Mouse (Mus musculus) G1E (cell line): Measurements from ENCODE around the gene Gm29609. TPM values are rescaled to one million over a fixed set of nuclear protein-coding genes. Genes with fewer than 3 reads are reported as not detected.

Experiments
- ATAC-seq: 2 replicates; pipeline ENCODE4 v1.8.0; 2016; ENCODE audit warnings: mild to moderate bottlenecking; ENCODE audit not compliant: insufficient number of reproducible peaks, poor library complexity, low FRiP score, severe bottlenecking; ENCODE audit errors: extremely low read depth
- DNase-seq: peaks from one replicate; pipeline ENCODE4 v3.0.0; 2012; ENCODE audit warnings: low spot score
- H3K27me3 ChIP-seq: 2 replicates; pipeline ENCODE4 v1.6.1; 2012; ENCODE audit warnings: mild to moderate bottlenecking, low read length, inconsistent platforms; ENCODE audit not compliant: insufficient read depth
- H3K36me3 ChIP-seq: replicated peaks from 2 replicates; pipeline ENCODE3; 2012; ENCODE audit warnings: mild to moderate bottlenecking, inconsistent platforms
- H3K4me1 ChIP-seq: 2 replicates; pipeline ENCODE4 v1.6.1; 2012; ENCODE audit warnings: low read depth, low read length, inconsistent platforms, mixed read lengths; ENCODE audit not compliant: insufficient read depth
- H3K4me3 ChIP-seq: 2 replicates; pipeline ENCODE4 v1.5.1; 2012; ENCODE audit warnings: low read depth, mild to moderate bottlenecking, inconsistent platforms, low read length, moderate library complexity, mixed read lengths
- H3K9me3 ChIP-seq: replicated peaks from 2 replicates; pipeline ENCODE4 v1.6.1; 2012; ENCODE audit warnings: inconsistent platforms
- CTCF ChIP-seq: IDR thresholded peaks from 2 replicates; pipeline ENCODE4 v1.5.1; 2012; ENCODE audit warnings: low read depth, low read length, inconsistent platforms, mixed read lengths
- GATA1 ChIP-seq: IDR thresholded peaks from 2 replicates; pipeline ENCODE4 v1.6.1; 2012; ENCODE audit warnings: borderline replicate concordance, low read length, inconsistent platforms, mixed read lengths
- GATA2 ChIP-seq: IDR thresholded peaks from 2 replicates; pipeline ENCODE4 v1.6.1; 2012; ENCODE audit warnings: low read depth, low read length, inconsistent platforms, borderline replicate concordance
- POLR2AphosphoS5 ChIP-seq: IDR thresholded peaks from 2 replicates; pipeline ENCODE4 v1.6.1; 2012; ENCODE audit warnings: low read depth, low read length, inconsistent platforms; ENCODE audit not compliant: insufficient replicate concordance
- TAL1 ChIP-seq: conservative IDR thresholded peaks from 2 replicates; pipeline ENCODE4 v1.6.1; 2012; ENCODE audit warnings: low read depth, low read length, inconsistent platforms, mixed read lengths
- polyA plus RNA-seq: library from polyadenylated mRNA; stranded (reverse); fragments of >175 nt; gene quantifications from 2 replicates; pipeline ENCODE4 v1.2.3, GENCODE M21; 2012
- total RNA-seq, 2 experiments: library from RNA; stranded (forward) in 1 of 2; stranded (reverse) in 1 of 2; fragments of 200-1000 nt in 1 of 2; fragments of >200 nt in 1 of 2; fragmentation: Nextera tagmentation in 1 of 2; gene quantifications; 2 replicates each; pipeline ENCODE4 v1.2.3; 2014 to 2017

Gene Gm29609
- total and polyA plus RNA-seq, 3 experiments: 2.8 to 7.2 (median 7.1) TPM

DNA sequence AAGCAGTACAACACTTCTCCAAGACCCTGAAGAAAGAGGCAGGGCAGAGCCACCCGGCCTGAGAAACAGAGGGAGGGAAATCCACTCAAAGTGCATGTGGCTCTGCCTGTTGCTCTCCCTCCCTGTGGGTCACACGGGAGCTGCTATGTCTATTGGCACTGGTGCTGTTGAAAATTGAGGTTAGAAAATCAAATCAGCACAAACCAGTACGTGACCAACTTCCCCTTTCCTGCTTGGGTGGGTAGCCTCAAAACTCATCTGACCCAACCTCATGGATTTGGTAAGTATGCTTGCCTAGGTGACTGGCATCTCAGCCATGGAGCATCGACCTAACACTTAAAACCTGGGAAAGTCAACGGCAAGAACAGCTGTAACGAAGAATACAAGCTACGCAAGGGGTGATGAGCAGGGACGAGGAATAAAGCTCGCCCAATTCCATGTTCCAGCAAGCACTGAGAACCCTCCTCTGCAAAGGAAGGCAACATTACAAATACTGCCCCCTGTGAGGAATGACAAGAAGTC lies 73.8 kb downstream of the Gm29609 start, which contains the start of gene Dnajc5g:
Gene Dnajc5g (plus strand): TSS at position 472 of the 522 bp plus-strand sequence.
- no peak for DNase-seq
- no peak within 1 kb of the TSS for H3K4me3 ChIP-seq

DNA sequence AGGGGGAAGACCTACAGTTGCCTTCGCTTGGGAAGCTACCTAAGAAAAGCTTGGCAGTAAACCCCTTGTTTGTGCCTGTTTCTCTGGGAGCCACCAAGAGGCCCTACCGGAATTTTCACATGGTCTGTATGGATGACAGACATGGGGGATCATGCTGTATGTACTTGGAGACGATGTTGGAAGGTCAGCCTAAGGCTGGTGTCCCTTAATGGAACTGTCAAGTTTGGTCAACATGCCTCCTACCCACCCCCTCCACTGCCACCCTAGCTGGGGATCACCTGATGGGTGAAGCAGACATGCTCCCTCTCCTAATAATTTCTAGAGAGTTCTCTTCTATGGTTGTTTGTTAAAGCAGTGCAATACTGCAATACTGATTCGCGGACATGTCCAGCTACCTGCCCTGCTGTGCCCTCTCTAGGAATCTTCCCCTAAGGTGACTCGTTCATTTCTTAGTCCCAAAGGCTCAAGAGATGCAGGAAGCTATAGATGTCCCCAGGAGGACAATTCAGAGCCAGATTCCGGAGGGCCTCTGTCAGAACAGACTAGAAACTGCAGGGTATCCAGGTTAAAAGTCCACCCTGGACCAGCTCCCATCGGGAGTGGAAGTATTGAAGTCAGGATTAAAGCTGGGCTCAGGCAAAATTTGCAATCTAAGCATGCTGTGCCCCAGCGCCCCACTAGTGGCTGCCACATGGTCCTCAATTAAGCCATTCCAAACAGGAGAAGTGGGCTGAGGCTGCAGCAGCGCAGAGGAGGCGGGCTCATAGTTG lies 83.8 kb downstream of the Gm29609 start:
- TF ChIP-seq GATA2: no peak
- no peak for TF ChIP-seq CTCF
- TF ChIP-seq POLR2AphosphoS5: no peak
- no peak for TF ChIP-seq TAL1
- no peak for TF ChIP-seq GATA1
- no peak for ATAC-seq
- H3K4me1 ChIP-seq: peaks cover 6% of the 10 kb centered on the region
- H3K4me3 ChIP-seq: no peak overlapping the region
- peaks cover 51% of the 10 kb centered on the region for H3K27me3 ChIP-seq
- peaks cover 7% of the 10 kb centered on the region; the same call in 1 of the 2 replicates for H3K9me3 ChIP-seq
- no peak for DNase-seq
- no peaks in the 10 kb centered on the region for H3K36me3 ChIP-seq

More for the DNA sequence above, 73.8 kb downstream of the Gm29609 start, which contains the start of gene Dnajc5g:
- Histone ChIP-seq H3K9me3 (no peaks in the 10 kb centered on the region), H3K4me1 (no peaks in the 10 kb centered on the region), H3K27me3 (peaks cover 31% of the 10 kb centered on the region), H3K36me3 (no peaks in the 10 kb centered on the region)
- ATAC-seq: no peak
- TF ChIP-seq CTCF (no peak), GATA2 (no peak), POLR2AphosphoS5 (no peak), GATA1 (no peak), TAL1 (no peak)

DNA sequence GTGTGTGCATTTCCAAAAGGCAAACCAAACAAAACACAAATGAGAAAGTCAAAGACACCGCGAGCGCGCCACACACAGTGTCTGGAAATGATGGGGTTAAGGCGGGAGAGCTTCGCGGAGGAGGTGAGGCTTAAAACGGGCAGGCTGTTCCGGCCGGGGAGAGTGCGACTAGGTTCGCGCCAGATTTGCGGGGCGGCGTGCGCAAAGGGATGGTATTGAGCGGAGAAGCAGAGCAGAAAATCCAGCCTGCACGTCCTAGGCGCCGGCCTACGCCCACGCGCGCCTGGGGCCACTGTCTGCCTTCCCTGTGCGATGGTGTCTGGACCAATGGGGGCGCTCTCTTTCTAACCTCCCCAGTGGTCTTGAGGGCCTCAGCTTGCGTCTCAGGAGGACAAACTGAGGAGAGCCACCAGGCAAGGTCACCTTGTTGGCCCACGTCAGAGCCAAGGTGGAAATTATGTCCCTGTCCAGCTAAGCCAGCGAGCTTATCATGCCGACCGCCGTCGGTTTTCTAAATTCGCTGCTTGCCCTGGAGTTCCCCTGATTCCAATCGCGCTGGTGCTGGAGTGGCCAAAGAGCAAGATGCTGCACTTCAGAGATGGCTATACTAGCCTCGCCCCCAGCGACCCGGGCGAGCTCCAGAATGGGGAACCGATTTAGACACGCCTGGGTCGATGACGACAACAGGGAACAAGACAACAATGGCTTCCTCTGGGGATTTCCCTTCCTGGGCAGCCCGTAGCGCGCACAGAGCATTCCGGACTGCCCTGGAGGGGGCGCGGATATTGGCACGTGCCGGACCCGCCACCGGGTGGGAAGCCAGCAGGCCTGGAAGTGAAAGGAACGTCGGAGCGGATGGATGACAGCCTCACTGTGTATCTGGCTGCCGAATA lies 84.7 kb downstream of the Gm29609 start:
- peaks cover 7% of the 10 kb centered on the region; the same call in 1 of the 2 replicates for H3K9me3 ChIP-seq
- H3K36me3 ChIP-seq: no peaks in the 10 kb centered on the region
- DNase-seq (no peak), ATAC-seq (no peak)
- peaks cover 60% of the 10 kb centered on the region for H3K27me3 ChIP-seq
- no peak for TF ChIP-seq TAL1
- no peak for TF ChIP-seq GATA1
- no peak for TF ChIP-seq CTCF
- no peak for TF ChIP-seq GATA2
- TF ChIP-seq POLR2AphosphoS5: no peak
- H3K4me1 ChIP-seq: peaks cover 6% of the 10 kb centered on the region
- H3K4me3 ChIP-seq: no peak overlapping the region; the same call in 1 of the 2 replicates

Other genes starting within 250 kb of the Gm29609 start
Only the 20 nearest of the 22 such genes appear.
- not detected in 2 replicates for gene Tcf23, start 211.2 kb downstream of the Gm29609 start, total RNA-seq (2014; fragmentation: Nextera tagmentation)
- 0.12 TPM in 1 of 2 replicates, not detected in the other for gene Tcf23, start 211.2 kb downstream of the Gm29609 start, total RNA-seq (2017)
- gene Tcf23, start 211.2 kb downstream of the Gm29609 start, polyA plus RNA-seq: not detected in 2 replicates
- 81.9 and 89.6 TPM in 2 replicates for gene Atraid, start 131.6 kb downstream of the Gm29609 start, total RNA-seq (2014; fragmentation: Nextera tagmentation)
- 50.0 and 54.0 TPM in 2 replicates for gene Atraid, start 131.6 kb downstream of the Gm29609 start, total RNA-seq (2017)
- gene Atraid, start 131.6 kb downstream of the Gm29609 start, polyA plus RNA-seq: 11.6 and 15.6 TPM in 2 replicates
- 3.2 and 4.0 TPM in 2 replicates for gene Slc5a6, start 131.0 kb downstream of the Gm29609 start, total RNA-seq (2014; fragmentation: Nextera tagmentation)
- gene Slc5a6, start 131.0 kb downstream of the Gm29609 start, total RNA-seq (2017): 2.2 and 5.2 TPM in 2 replicates
- 9.5 and 11.9 TPM in 2 replicates for gene Slc5a6, start 131.0 kb downstream of the Gm29609 start, polyA plus RNA-seq
- 87.7 and 102 TPM in 2 replicates for gene Cad, start 125.1 kb downstream of the Gm29609 start, total RNA-seq (2014; fragmentation: Nextera tagmentation)
- gene Cad, start 125.1 kb downstream of the Gm29609 start, total RNA-seq (2017): 18.5 and 20.2 TPM in 2 replicates
- 426 and 438 TPM in 2 replicates for gene Cad, start 125.1 kb downstream of the Gm29609 start, polyA plus RNA-seq
- gene Dnajc5g, start 73.6 kb downstream of the Gm29609 start, total RNA-seq (2014; fragmentation: Nextera tagmentation): not detected in 2 replicates
- gene Dnajc5g, start 73.6 kb downstream of the Gm29609 start, total RNA-seq (2017): not detected in 2 replicates
- gene Dnajc5g, start 73.6 kb downstream of the Gm29609 start, polyA plus RNA-seq: not detected in 2 replicates
- not detected in 2 replicates for gene Slc30a3, start 71.7 kb downstream of the Gm29609 start, total RNA-seq (2014; fragmentation: Nextera tagmentation)
- gene Slc30a3, start 71.7 kb downstream of the Gm29609 start, total RNA-seq (2017): 0.05 TPM in 1 of 2 replicates, not detected in the other
- gene Slc30a3, start 71.7 kb downstream of the Gm29609 start, polyA plus RNA-seq: not detected in 2 replicates
- gene Trim54, start 63.2 kb downstream of the Gm29609 start, total RNA-seq (2014; fragmentation: Nextera tagmentation): not detected in 2 replicates
- not detected in 2 replicates for gene Trim54, start 63.2 kb downstream of the Gm29609 start, total RNA-seq (2017)
- gene Trim54, start 63.2 kb downstream of the Gm29609 start, polyA plus RNA-seq: not detected in 2 replicates
- gene Ucn, start 41.1 kb downstream of the Gm29609 start, total RNA-seq (2014; fragmentation: Nextera tagmentation): not detected in 2 replicates
- gene Ucn, start 41.1 kb downstream of the Gm29609 start, total RNA-seq (2017): not detected in 2 replicates
- not detected in 2 replicates for gene Ucn, start 41.1 kb downstream of the Gm29609 start, polyA plus RNA-seq
- 56.6 and 78.2 TPM in 2 replicates for gene Mpv17, start 25.7 kb downstream of the Gm29609 start, total RNA-seq (2014; fragmentation: Nextera tagmentation)
- gene Mpv17, start 25.7 kb downstream of the Gm29609 start, total RNA-seq (2017): 69.8 and 70.3 TPM in 2 replicates
- 27.7 and 31.2 TPM in 2 replicates for gene Mpv17, start 25.7 kb downstream of the Gm29609 start, polyA plus RNA-seq
- 161 and 164 TPM in 2 replicates for gene Gtf3c2, start 233 bp upstream of the Gm29609 start, total RNA-seq (2014; fragmentation: Nextera tagmentation)
- 51.1 and 65.1 TPM in 2 replicates for gene Gtf3c2, start 233 bp upstream of the Gm29609 start, total RNA-seq (2017)
- gene Gtf3c2, start 233 bp upstream of the Gm29609 start, polyA plus RNA-seq: 57.0 and 88.3 TPM in 2 replicates
- 35.3 and 42.8 TPM in 2 replicates for gene Snx17, start 13.3 kb upstream of the Gm29609 start, total RNA-seq (2014; fragmentation: Nextera tagmentation)
- 56.5 and 65.1 TPM in 2 replicates for gene Snx17, start 13.3 kb upstream of the Gm29609 start, total RNA-seq (2017)
- 36.0 and 37.0 TPM in 2 replicates for gene Snx17, start 13.3 kb upstream of the Gm29609 start, polyA plus RNA-seq
- 43.3 and 104 TPM in 2 replicates for gene Eif2b4, start 13.5 kb upstream of the Gm29609 start, total RNA-seq (2014; fragmentation: Nextera tagmentation)
- 43.6 and 49.3 TPM in 2 replicates for gene Eif2b4, start 13.5 kb upstream of the Gm29609 start, total RNA-seq (2017)
- gene Eif2b4, start 13.5 kb upstream of the Gm29609 start, polyA plus RNA-seq: 139 and 201 TPM in 2 replicates
- gene Zfp513, start 22.4 kb upstream of the Gm29609 start, total RNA-seq (2014; fragmentation: Nextera tagmentation): 9.4 and 12.2 TPM in 2 replicates
- gene Zfp513, start 22.4 kb upstream of the Gm29609 start, total RNA-seq (2017): 7.0 and 7.6 TPM in 2 replicates
- 35.7 and 48.2 TPM in 2 replicates for gene Zfp513, start 22.4 kb upstream of the Gm29609 start, polyA plus RNA-seq
- 168 and 173 TPM in 2 replicates for gene Ppm1g, start 40.8 kb upstream of the Gm29609 start, total RNA-seq (2014; fragmentation: Nextera tagmentation)
- gene Ppm1g, start 40.8 kb upstream of the Gm29609 start, total RNA-seq (2017): 158 and 176 TPM in 2 replicates
- 297 and 362 TPM in 2 replicates for gene Ppm1g, start 40.8 kb upstream of the Gm29609 start, polyA plus RNA-seq
- gene Nrbp1, start 61.0 kb upstream of the Gm29609 start, total RNA-seq (2014; fragmentation: Nextera tagmentation): 38.2 and 49.6 TPM in 2 replicates
- gene Nrbp1, start 61.0 kb upstream of the Gm29609 start, total RNA-seq (2017): 76.8 and 77.1 TPM in 2 replicates
- gene Nrbp1, start 61.0 kb upstream of the Gm29609 start, polyA plus RNA-seq: 15.1 and 17.3 TPM in 2 replicates
- gene Gm9970, start 61.3 kb upstream of the Gm29609 start, total RNA-seq (2014; fragmentation: Nextera tagmentation): not detected in 2 replicates
- gene Gm9970, start 61.3 kb upstream of the Gm29609 start, total RNA-seq (2017): 0.29 TPM in 1 of 2 replicates, not detected in the other
- gene Gm9970, start 61.3 kb upstream of the Gm29609 start, polyA plus RNA-seq: 0.10 and 0.18 TPM in 2 replicates
- 3.8 and 8.8 TPM in 2 replicates for gene Krtcap3, start 71.8 kb upstream of the Gm29609 start, total RNA-seq (2014; fragmentation: Nextera tagmentation)
- 6.4 and 10.5 TPM in 2 replicates for gene Krtcap3, start 71.8 kb upstream of the Gm29609 start, total RNA-seq (2017)
- 9.4 and 11.8 TPM in 2 replicates for gene Krtcap3, start 71.8 kb upstream of the Gm29609 start, polyA plus RNA-seq
- 19.0 and 21.5 TPM in 2 replicates for gene Ift172, start 111.2 kb upstream of the Gm29609 start, total RNA-seq (2014; fragmentation: Nextera tagmentation)
- 24.2 and 24.3 TPM in 2 replicates for gene Ift172, start 111.2 kb upstream of the Gm29609 start, total RNA-seq (2017)
- gene Ift172, start 111.2 kb upstream of the Gm29609 start, polyA plus RNA-seq: 32.5 and 37.8 TPM in 2 replicates
- not detected in 2 replicates for gene Fndc4, start 116.2 kb upstream of the Gm29609 start, total RNA-seq (2014; fragmentation: Nextera tagmentation)
- gene Fndc4, start 116.2 kb upstream of the Gm29609 start, total RNA-seq (2017): 0.38 TPM in 1 of 2 replicates, not detected in the other
- gene Fndc4, start 116.2 kb upstream of the Gm29609 start, polyA plus RNA-seq: not detected in 2 replicates
- 0.23 TPM in 1 of 2 replicates, not detected in the other for gene Gckr, start 117.5 kb upstream of the Gm29609 start, total RNA-seq (2014; fragmentation: Nextera tagmentation)
- gene Gckr, start 117.5 kb upstream of the Gm29609 start, total RNA-seq (2017): 0.05 and 0.23 TPM in 2 replicates
- not detected in 2 replicates for gene Gckr, start 117.5 kb upstream of the Gm29609 start, polyA plus RNA-seq